Mouse (Mus musculus) gonadal fat pad, adult 2 months (tissue): ENCODE results near the gene Lypd6. TPM values are rescaled to one million over a fixed set of nuclear protein-coding genes. Genes with fewer than 3 reads are reported as not detected.

Source experiments
- DNase-seq: peaks from one replicate; pipeline ENCODE4 v3.0.0-alpha.2; 2012; ENCODE audit warnings: low read depth
- polyA plus RNA-seq: library from polyadenylated mRNA; depleted of rRNA; stranded (reverse); fragments of >200 nt; gene quantifications from 2 replicates; pipeline ENCODE4 v1.2.3, GENCODE M21; 2012

Lypd6 gene
- polyA plus RNA-seq, 1 experiment = 4.0 TPM

- DNase-seq = no peak
Measured at GRCm38 (mm10) chr2:50106879-50107278, 40.6 kb downstream of the Lypd6 start.

- DNase-seq = no peak
Measured at GRCm38 (mm10) chr2:50110167-50110566, 43.9 kb downstream of the Lypd6 start.

DNA sequence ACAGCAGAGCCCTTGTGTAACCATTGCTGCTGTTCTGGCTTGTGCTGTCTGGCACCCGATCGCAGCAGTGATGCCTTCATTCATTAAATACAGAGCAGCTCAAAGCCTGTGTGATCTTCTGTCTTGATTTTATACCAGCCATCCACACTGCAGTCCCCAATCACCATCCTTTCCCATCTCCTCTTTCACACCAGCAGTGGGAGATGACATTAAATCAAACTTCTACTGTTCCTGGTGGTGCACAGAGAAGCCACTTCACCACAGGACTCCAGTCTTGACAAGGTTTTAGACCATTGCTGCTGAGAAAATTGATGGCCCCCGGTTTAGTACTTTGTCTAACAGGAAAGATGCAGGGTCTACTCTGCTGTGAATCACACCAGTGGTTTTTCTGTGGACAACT is 44.9 kb downstream of the Lypd6 start:
- no peak for DNase-seq

DNA sequence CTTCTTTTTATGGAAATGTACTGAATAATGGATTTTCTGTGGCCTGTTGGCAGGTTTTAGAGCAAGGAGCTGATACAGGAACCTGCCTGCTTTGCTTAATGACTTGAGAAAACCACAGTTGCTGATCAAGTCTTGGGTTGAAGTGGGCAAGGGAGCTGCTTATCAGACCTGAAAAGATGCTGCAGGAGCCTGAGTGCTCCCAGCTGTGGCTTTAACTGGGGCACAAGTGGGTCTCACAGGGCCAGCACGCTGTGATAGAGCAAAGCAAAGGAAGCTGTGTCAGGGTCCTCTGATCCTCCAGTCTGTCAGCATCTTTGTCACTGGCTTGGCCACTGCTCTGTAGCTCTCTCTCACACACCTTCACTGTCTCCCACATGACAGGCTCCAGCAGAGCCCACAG is 45.4 kb downstream of the Lypd6 start:
- no peak for DNase-seq

- DNase-seq = no peak
Measured at GRCm38 (mm10) chr2:50112427-50112826, 46.2 kb downstream of the Lypd6 start.

GRCm38 (mm10) chr2:50119101-50119500 is 52.9 kb downstream of the Lypd6 start:
- no peak for DNase-seq

- no peak for DNase-seq
Measured at GRCm38 (mm10) chr2:50120839-50121238, 54.6 kb downstream of the Lypd6 start.

GRCm38 (mm10) chr2:50123376-50123775 is 57.1 kb downstream of the Lypd6 start:
- no peak for DNase-seq

GRCm38 (mm10) chr2:50127513-50128175 is 61.4 kb downstream of the Lypd6 start:
- no peak for DNase-seq

DNA sequence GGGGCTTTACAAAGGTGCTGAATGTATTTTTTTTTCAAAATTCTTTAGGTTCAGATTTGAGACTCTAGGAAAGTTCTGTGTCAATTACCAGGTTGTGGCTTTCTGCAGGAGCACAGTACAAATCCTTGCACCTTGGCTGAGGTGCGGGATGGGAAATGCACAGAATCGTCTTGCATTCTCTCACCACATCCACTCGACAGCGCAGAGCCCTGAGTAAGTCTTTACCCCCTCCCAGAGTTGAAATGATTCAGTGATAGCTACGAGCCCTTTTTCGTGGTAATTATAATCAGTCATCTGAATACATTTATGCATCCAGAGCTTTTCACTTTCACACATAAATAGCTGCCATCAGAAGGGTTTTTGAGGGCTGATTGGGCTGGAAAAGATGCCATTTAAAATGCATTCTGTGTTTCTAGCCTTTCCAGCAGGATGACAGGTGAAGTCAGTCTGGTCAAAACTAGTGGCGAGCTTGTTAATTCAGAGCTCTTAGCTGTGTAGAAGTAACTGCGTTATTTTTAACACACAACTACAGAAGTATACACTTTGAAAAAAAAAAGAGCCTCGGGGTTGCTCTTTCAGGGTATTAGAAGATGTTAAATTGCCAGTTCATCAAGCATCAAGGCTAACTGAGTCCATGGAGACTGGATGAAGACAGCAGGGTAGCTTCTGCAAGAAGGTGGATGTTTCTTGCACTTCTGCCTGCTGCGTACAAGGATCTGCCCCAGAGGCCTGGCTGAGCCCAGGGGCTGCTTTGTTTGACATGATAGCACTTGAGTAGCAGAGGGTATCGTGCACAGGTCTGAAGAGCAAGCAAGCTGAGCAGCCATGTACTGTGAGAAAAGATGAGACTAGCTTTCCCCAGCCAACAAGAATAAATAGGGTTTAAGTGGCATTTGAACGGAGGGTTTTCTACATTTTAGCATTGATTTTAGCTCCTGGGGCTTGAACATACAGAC is 62.4 kb downstream of the Lypd6 start:
- no peak for DNase-seq

DNA sequence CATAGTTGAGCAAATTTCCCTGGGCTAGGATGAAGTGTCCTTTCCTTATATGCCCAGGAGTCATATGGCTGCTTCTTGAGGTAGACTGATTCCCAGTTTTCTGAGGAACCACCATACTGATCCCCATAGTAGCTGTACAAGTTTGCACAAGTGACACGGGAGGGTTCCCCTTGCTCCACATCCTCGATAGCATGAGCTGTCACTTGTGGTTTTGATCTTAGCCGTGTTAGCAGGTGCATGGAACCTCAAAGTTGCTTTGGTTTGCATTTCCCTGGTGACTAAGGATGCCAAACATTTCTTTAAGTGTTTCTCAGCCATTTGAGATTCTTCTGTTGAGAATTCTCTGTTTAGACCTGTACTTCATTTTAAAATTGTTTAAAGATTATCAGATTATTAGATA is 64.4 kb downstream of the Lypd6 start:
- no peak for DNase-seq

- DNase-seq = no peak
Measured at GRCm38 (mm10) chr2:50143672-50144071, 77.4 kb downstream of the Lypd6 start.

- DNase-seq = no peak
Measured at GRCm38 (mm10) chr2:50147308-50147707, 81.1 kb downstream of the Lypd6 start.

- DNase-seq = no peak
Measured at GRCm38 (mm10) chr2:50149257-50150202, 83.3 kb downstream of the Lypd6 start.

DNA sequence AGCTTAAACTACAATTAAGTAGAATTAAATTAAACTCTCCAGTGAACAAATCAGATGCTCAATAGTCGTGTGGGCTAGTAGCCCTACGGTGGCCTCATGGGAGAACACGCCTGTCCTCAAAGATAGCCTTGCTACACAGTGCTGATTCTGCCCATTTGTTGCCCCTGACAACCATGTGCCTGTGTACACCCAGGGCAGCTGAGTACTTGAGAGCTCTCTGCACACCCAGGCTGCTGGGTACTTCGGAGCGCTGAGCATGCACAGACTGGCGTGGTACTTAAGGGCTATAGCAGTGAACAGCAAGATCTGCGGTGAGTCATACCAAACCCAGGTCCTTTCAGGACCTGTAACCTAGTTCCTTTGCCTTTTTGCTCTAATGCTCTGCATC is 84.0 kb downstream of the Lypd6 start:
- DNase-seq = no peak

- no peak for DNase-seq
Measured at GRCm38 (mm10) chr2:50150816-50151215, 84.6 kb downstream of the Lypd6 start.

DNA sequence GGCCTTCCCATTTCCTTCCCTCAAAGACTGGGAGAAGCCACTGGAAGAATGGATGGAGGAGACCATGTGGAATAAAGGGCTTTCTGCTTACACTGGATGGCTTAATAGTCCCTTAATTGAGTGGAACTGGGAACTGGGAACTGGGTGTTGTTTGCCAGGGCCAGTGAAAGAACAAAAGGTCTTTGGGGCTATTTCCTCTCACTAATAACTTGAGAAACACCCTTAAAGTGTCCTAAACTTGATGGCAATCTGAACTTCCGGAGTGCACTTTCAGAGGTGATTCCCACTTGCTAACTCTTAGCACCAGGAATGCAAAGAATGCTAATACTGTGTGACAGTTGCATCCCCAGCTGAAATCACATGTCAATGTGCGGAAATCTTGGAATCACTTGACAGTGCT is 85.2 kb downstream of the Lypd6 start:
- DNase-seq = no peak

- no peak for DNase-seq
Measured at GRCm38 (mm10) chr2:50151879-50152278, 85.7 kb downstream of the Lypd6 start.

DNA sequence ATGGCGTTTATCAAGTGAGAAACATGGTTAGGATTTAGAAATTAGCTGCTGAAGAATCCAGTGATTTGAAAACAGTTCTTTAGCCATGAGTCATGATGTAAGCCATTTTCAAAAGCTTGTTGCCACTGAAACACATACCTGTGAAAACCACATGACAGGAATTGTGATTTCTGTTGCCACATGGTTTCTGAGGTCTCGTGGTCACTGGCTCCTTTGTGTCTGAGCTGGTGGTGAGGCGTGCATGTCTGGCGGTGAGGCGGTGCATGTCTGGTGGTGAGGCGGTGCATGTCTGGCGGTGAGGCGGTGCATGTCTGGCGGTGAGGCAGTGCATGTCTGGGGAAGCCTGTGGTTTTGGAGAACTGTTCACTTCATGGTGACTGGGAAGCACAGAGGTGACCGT is 89.8 kb downstream of the Lypd6 start:
- DNase-seq = no peak

DNA sequence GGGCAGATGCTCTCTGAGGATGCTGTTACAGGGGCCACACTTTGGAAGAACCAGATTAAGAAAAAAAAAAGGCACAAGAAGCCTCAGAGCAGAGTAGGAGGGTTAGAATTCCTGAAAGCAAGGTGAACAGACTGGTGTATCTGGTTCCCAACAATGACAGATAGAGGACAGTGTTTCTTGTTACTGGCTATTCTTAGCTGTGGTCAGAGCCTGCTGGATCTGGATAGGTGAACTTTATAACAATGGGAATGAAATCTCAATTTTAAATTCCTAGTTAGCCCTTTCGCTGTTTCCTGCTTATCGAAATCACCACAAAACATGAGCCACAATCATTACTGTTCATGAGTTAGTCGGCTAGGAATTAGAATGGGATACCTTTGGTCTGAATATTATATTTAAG is 93.8 kb downstream of the Lypd6 start:
- no peak for DNase-seq

DNA sequence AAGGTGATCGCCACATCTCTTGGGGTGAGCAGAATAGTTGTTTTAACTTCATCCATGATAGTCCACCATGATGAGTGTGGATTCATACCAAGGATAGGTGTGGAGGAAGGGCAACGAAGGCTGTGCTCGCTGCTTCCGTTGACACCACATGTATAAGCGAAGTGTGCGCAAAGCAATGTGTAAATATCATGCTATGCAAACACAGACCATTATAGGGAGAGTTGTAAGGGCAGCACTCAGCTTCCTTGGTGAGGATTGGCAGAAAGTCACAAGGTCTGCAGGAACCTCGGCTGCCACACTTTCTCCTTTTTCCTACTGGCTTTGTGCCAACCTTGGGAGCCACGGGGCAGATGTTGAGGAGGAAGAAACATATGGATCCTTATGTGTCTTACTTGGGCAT is 97.4 kb downstream of the Lypd6 start:
- DNase-seq = no peak

DNA sequence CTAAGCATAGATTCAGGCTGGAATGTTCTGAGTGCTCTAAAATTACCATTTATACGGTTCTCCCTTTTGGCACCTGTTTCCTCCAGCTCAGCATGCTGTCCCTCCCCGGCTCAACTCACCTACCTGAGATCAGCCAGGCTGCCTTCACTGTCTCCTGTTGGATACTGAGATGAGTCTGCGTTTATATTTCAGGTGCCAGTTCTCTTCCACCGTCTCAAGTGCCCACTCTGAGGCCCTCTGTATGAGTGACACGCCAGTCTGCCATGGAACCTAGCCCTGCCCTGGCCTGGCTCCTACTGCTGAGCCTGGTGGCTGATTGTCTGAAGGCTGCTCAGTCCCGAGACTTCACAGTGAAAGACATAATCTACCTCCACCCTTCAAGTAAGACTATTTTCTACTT is 99.0 kb downstream of the Lypd6 start:
- DNase-seq = no peak
